Mouse (Mus musculus): Measurements from ENCODE around the gene Zcchc8. TPM values are rescaled to one million over a fixed set of nuclear protein-coding genes. Genes with fewer than 3 reads are reported as not detected.

Gene Zcchc8
- total RNA-seq, 2 experiments from 2014 or later = 51.1 to 55.8 TPM

GRCm38 (mm10) chr5:123684221-123685144, 36.4 kb downstream of the Zcchc8 start, which contains the start of gene Clip1:
Gene Clip1, minus strand, starts transcription at chr5:123684618.
- DNase-seq (ENCODE audit: low spot score in 2 of 2) = peak; percentile 64 to 74

- peak in 1 of 2 experiments; percentile 51 for DNase-seq (ENCODE audit: low spot score in 2 of 2)
Observed at GRCm38 (mm10) chr5:123683377-123684220, 37.3 kb downstream of the Zcchc8 start.

GRCm38 (mm10) chr5:123683043-123683376, 37.9 kb downstream of the Zcchc8 start:
- DNase-seq (ENCODE audit: low spot score in 2 of 2) = peak in 1 of 2 experiments; percentile 33

- no peak for DNase-seq (ENCODE audit: low spot score in 2 of 2)
Observed at GRCm38 (mm10) chr5:123682372-123682771, 38.5 kb downstream of the Zcchc8 start.

GRCm38 (mm10) chr5:123679546-123680263, 41.2 kb downstream of the Zcchc8 start:
- DNase-seq (ENCODE audit: low spot score in 2 of 2) = no peak

GRCm38 (mm10) chr5:123679106-123679505, 41.8 kb downstream of the Zcchc8 start:
- no peak for DNase-seq (ENCODE audit: low spot score in 2 of 2)

GRCm38 (mm10) chr5:123675717-123676116, 45.2 kb downstream of the Zcchc8 start:
- DNase-seq (ENCODE audit: low spot score in 2 of 2) = no peak

DNA sequence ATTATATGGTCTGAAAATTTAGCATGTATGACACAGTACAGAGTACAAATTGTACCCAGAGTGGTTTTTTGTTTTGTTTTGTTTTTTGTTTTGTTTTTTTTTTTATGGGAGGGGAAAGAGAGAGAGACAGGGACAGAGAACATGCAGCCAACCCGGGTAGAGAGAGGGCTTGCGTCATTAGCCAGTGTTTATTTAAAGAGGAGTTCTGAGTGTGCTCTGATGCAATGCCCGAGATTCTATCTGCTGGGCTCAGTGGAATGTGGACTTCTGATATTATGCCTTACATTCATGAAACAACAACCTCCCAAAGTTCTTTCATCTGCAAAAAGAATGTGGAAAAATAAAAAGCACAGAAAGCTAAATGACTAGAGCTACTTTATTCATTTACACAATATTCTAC, 45.7 kb downstream of the Zcchc8 start:
- no peak for DNase-seq (ENCODE audit: low spot score in 2 of 2)

- no peak for DNase-seq (ENCODE audit: low spot score in 2 of 2)
Observed at GRCm38 (mm10) chr5:123671473-123671820, 49.5 kb downstream of the Zcchc8 start.

- DNase-seq (ENCODE audit: low spot score in 2 of 2) = no peak
Observed at GRCm38 (mm10) chr5:123670800-123671472, 50.0 kb downstream of the Zcchc8 start.

- no peak for DNase-seq (ENCODE audit: low spot score in 2 of 2)
Observed at GRCm38 (mm10) chr5:123669991-123670799, 50.7 kb downstream of the Zcchc8 start.

DNA sequence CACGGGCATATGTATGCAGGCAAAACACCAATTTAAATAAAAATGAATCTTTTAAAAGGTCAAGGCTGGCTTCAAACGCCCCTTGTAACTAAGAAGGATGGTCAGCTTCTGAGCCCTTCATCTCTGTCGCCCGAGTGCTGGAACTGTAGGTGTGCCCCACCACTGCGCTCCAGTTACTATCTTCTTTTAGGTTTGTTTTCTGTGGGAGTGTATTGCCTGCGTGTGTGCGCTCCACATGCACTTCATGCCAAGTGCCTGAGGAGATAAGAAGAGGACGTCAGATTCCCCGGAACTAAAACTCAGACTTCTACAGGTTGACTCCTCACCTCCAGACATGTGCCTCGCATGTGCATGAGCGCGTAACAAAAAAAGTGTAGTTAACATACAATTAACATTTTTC, 53.0 kb downstream of the Zcchc8 start:
- no peak for DNase-seq (ENCODE audit: low spot score in 2 of 2)

DNA sequence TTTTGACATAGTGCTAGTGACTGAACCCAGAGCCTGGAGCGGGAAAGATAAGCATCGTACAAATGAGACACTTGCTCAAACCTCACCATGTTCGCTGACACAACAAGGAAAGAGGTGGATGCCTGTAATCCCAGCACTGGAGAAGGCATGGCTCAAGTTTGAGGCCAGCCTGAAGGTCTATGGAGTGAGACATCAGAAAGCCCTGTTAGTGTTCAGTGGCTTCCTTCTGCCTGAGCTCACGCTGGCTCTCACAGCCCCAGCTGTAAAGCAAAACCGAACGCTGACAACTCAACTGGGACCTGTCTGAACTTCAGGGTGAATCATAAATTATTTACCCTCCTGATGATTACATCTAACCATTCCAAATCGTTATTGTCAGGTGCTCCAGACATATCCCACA, 54.9 kb downstream of the Zcchc8 start:
- DNase-seq (ENCODE audit: low spot score in 2 of 2) = no peak

GRCm38 (mm10) chr5:123664329-123664728, 56.6 kb downstream of the Zcchc8 start:
- no peak for DNase-seq (ENCODE audit: low spot score in 2 of 2)

GRCm38 (mm10) chr5:123662059-123662458, 58.8 kb downstream of the Zcchc8 start:
- DNase-seq (ENCODE audit: low spot score in 2 of 2) = no peak

DNA sequence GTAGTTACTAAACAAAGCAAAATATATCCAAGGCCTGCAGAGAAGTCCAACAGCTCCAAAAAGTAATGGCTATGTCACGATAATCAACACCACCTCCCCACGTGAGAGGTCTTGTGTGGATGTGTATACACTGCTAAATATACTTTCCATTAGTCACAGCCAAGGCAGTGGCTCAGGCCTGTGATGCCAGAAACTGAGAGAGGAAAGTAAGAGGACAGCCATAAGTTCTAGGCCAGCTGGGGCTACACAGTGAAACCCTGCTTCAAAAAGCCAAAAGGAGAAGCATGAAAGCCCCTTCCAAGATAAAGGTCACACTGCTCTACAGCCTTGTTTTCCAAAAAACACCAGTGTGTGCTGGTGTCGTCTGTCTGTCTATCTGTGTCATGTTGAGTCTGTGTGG, 59.3 kb downstream of the Zcchc8 start:
- DNase-seq (ENCODE audit: low spot score in 2 of 2) = no peak

- DNase-seq (ENCODE audit: low spot score in 2 of 2) = no peak
Observed at GRCm38 (mm10) chr5:123657651-123658050, 63.2 kb downstream of the Zcchc8 start.

- DNase-seq (ENCODE audit: low spot score in 2 of 2) = no peak
Observed at GRCm38 (mm10) chr5:123654937-123655336, 66.0 kb downstream of the Zcchc8 start.

DNA sequence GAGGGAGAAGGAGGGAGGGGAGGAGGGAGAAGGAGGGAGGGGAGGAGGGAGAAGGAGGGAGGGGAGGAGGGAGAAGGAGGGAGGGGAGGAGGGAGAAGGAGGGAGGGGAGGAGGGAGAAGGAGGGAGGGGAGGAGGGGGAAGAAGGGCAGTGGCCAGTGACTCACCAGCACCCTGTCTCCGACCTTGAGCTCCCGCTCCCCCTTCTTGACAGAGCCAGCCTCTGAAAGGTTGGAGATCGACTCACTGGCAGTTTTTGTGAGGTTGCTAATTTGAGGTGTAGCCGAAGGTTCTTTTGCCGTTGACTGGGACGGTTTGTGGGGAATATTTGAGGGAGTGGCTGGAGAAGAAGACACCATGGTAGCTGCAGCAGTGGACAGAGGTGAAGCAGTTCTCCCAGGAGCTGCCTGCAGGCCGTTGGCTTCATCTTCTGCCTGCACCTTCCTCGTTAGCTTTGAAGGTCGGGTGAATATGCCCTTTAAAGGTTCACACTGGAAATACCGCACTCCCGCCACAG, 67.6 kb downstream of the Zcchc8 start:
- DNase-seq (ENCODE audit: low spot score in 2 of 2) = no peak

DNA sequence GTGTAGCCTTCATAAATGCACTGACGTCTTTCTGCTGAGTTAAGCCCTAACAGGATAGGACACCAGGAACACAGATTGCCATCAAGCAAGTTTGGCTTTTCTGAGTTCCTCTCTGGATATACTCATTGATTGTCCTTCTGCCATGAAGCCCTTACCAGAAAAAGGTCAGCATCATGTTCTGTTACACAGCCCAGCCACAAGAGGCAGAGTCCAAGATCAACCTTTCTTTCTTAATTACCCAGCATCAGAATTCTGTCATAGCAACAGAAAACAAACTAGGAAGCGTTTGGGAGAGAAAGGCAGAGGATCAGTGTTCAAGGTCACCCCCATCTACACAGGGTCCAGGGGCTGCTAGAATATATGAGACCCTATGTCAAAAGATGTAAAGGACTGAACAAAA, 70.1 kb downstream of the Zcchc8 start:
- DNase-seq (ENCODE audit: low spot score in 2 of 2) = no peak
